Mouse (Mus musculus) stomach, embryonic 16.5 days (tissue): Measurements from ENCODE around the gene Hmgb2. TPM values are rescaled to one million over a fixed set of nuclear protein-coding genes. Genes with fewer than 3 reads are reported as not detected.
A peak's percentile ranks its signal among the peaks of the same experiment; 100 is the strongest.

ENCODE experiments used
- ATAC-seq: fragments of 200-750 bp; cut with Nextera tagmentation; 2 replicates; pipeline ENCODE4 v1.8.0; 2017; ENCODE audit warnings: moderate number of reproducible peaks, moderate TSS enrichment; ENCODE audit not compliant: insufficient read depth, low FRiP score
- H3K27ac ChIP-seq: fragments of 300-500 bp; sonication (generic); 2 replicates; pipeline ENCODE4 v1.5.1; 2014; ENCODE audit warnings: low read length
- H3K27me3 ChIP-seq: fragments of 300-500 bp; sonication (generic); 2 replicates; pipeline ENCODE4 v1.6.1; 2014; ENCODE audit warnings: low read length, control low read depth, mixed read lengths; ENCODE audit not compliant: control insufficient read depth, insufficient read depth
- H3K36me3 ChIP-seq: fragments of 300-500 bp; sonication (generic); 2 replicates; pipeline ENCODE4 v1.6.1; 2014; ENCODE audit warnings: low read length; ENCODE audit not compliant: control insufficient read depth, insufficient read depth
- H3K4me1 ChIP-seq: fragments of 300-500 bp; sonication (generic); 2 replicates; pipeline ENCODE4 v1.6.1; 2014; ENCODE audit warnings: low read length, control low read depth, mixed read lengths; ENCODE audit not compliant: control insufficient read depth, insufficient read depth
- H3K4me2 ChIP-seq: fragments of 300-500 bp; sonication (generic); 2 replicates; pipeline ENCODE4 v1.6.1; 2014; ENCODE audit warnings: low read depth, low read length, mixed read lengths
- H3K4me3 ChIP-seq: fragments of 300-500 bp; sonication (generic); replicated peaks from 2 replicates; pipeline ENCODE4 v1.5.1; 2014; ENCODE audit warnings: mild to moderate bottlenecking, low read length
- H3K9ac ChIP-seq: fragments of 300-500 bp; sonication (generic); 2 replicates; pipeline ENCODE4 v1.6.1; 2014; ENCODE audit warnings: low read length
- H3K9me3 ChIP-seq: fragments of 300-500 bp; sonication (generic); replicated peaks from 2 replicates; pipeline ENCODE4 v1.6.1; 2016; ENCODE audit warnings: low read length, control low read depth; ENCODE audit not compliant: control insufficient read depth
- WGBS: fragments of 180-500 bp; shearing (Covaris S2); extraction: QIAGEN DNeasy Blood & Tissue Kit; methylation state at CpG from one replicate; pipeline ENCODE4 v1.1.7; 2014; 5-methylcytosine and 5-hydroxymethylcytosine counted together
- polyA plus RNA-seq: library from polyadenylated mRNA; unstranded; fragments of >200 nt; fragmentation: Nextera tagmentation; extraction: Ambion mirVana; gene quantifications from 2 replicates; pipeline ENCODE4 v1.2.1, GENCODE M21; 2015

Gene Hmgb2
- polyA plus RNA-seq, 1 experiment from 2014 or later, result 345 TPM

GRCm38 (mm10) chr8:57540110-57540838 is 28.6 kb downstream of the Hmgb2 start:
- no peaks in the 10 kb centered on the region for H3K27me3 ChIP-seq
- H3K9me3 ChIP-seq, result no peaks in the 10 kb centered on the region; the same call in 1 of the 2 replicates
- 40% methylated on average over 12 of the region's 12 CpGs for WGBS
- no peak overlapping the region for H3K9ac ChIP-seq
- 0 out of 2 replicates have a peak overlapping the region, but pooled peaks have one; percentile 6 for H3K27ac ChIP-seq
- H3K4me3 ChIP-seq, result no peak overlapping the region
- H3K4me2 ChIP-seq, result no peak overlapping the region
- peak; percentile 14; the same call in 1 of the 2 replicates for ATAC-seq
- H3K4me1 ChIP-seq, result no peaks in the 10 kb centered on the region
- H3K36me3 ChIP-seq, result peaks cover 9% of the 10 kb centered on the region

DNA sequence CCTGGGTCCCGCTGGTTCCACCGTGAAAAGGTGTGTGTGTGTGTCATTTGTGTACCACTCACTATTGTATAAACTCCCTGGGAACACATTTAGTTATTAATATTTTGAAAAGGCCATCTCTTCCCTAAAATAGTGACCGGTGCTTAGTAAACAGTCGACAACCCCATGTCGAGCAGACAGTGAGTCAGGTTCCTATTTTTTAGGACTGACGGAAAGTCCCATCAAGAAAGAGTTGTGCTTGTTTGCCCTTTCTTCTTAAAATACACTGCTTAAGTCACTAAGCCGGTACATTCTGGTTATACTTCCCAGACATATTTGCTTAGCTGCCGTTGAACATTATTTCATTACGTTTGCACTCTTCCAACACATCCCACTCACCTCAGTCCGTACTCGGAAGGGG is 29.2 kb downstream of the Hmgb2 start:
- H3K9me3 ChIP-seq, result no peaks in the 10 kb centered on the region
- no peaks in the 10 kb centered on the region for H3K4me1 ChIP-seq
- 70% methylated on average over 11 of the region's 11 CpGs for WGBS
- H3K27me3 ChIP-seq, result no peaks in the 10 kb centered on the region
- H3K4me3 ChIP-seq, result no peak overlapping the region
- peaks cover 4% of the 10 kb centered on the region for H3K36me3 ChIP-seq
- no peak overlapping the region for H3K9ac ChIP-seq
- no peak overlapping the region for H3K27ac ChIP-seq
- H3K4me2 ChIP-seq, result no peak overlapping the region
- no peak for ATAC-seq

DNA sequence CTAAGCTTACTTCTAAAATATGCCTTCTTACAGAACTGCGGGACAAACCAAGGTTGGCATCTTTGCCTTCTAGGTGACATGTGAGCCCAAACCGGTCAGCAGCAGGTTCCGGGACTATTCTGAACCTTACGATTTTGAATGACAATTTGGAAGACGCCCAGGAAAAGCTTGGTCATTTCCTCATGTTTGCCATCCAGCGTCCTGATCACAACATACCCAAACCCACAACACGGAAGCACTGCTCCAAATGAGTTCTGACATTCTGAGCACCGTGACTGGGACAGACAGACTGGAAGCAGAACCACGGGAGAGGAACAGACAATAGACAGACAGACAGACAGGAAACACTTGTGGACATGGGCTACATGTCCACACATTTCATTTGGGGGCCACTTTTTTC is 29.7 kb downstream of the Hmgb2 start:
- H3K9ac ChIP-seq, result no peak overlapping the region
- no peak for ATAC-seq
- H3K4me3 ChIP-seq, result no peak overlapping the region
- no peaks in the 10 kb centered on the region for H3K27me3 ChIP-seq
- no peak overlapping the region for H3K4me2 ChIP-seq
- H3K36me3 ChIP-seq, result no peaks in the 10 kb centered on the region
- 78% methylated on average over 9 of the region's 9 CpGs for WGBS
- H3K27ac ChIP-seq, result no peak overlapping the region
- H3K9me3 ChIP-seq, result no peaks in the 10 kb centered on the region
- H3K4me1 ChIP-seq, result no peaks in the 10 kb centered on the region

DNA sequence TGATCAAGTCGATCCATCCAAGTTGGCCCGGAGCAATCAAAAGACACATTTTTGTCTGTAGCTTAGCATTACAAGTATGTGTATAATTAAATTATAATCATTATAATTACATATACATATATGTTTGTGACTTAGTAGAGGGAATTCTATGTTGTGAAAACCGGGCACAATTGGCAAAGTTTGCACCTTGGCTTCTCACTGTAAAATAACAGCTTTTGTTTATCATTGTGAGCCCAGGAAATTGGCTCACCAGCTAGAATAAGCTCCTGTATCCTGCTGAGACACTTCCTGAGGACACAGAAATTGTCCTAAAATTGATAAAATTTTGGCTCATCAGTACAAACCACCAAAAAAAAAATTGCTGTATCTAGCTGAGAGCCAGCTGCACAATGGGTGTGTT is 34.7 kb downstream of the Hmgb2 start:
- no peaks in the 10 kb centered on the region for H3K4me1 ChIP-seq
- no peak overlapping the region for H3K9ac ChIP-seq
- no peaks in the 10 kb centered on the region for H3K9me3 ChIP-seq
- H3K27me3 ChIP-seq, result no peaks in the 10 kb centered on the region
- WGBS, result 90% methylated on average over 3 of the region's 3 CpGs
- ATAC-seq, result no peak
- H3K36me3 ChIP-seq, result no peaks in the 10 kb centered on the region
- no peak overlapping the region for H3K4me2 ChIP-seq
- no peak overlapping the region for H3K27ac ChIP-seq
- H3K4me3 ChIP-seq, result no peak overlapping the region

GRCm38 (mm10) chr8:57546834-57547233 is 35.1 kb downstream of the Hmgb2 start:
- no peak overlapping the region for H3K4me2 ChIP-seq
- ATAC-seq, result no peak
- WGBS, result 75% methylated on average over 3 of the region's 3 CpGs
- no peaks in the 10 kb centered on the region for H3K9me3 ChIP-seq
- no peaks in the 10 kb centered on the region for H3K4me1 ChIP-seq
- no peak overlapping the region for H3K27ac ChIP-seq
- H3K4me3 ChIP-seq, result no peak overlapping the region
- no peaks in the 10 kb centered on the region for H3K27me3 ChIP-seq
- H3K9ac ChIP-seq, result no peak overlapping the region
- no peaks in the 10 kb centered on the region; the same call in 1 of the 2 replicates for H3K36me3 ChIP-seq

DNA sequence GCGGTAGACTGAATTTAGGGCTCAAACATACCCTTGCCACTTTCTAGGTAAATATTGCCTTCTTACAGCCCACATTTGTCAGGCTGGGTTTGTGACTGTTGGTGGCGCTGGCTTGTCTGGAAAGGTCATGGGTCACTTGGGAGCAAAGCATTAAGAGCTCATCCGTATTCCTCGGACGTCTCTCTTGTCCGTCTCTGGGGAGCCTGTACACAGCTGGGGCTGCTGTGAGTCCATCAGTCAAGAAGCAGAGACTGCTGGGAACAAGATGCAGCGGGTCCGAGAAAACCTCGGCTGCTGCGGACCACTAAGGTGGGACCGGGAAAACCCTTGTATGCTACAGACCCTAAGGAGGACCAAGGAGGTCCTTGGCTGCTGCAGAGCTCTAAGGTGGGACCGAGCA is 35.9 kb downstream of the Hmgb2 start:
- H3K27me3 ChIP-seq, result no peaks in the 10 kb centered on the region
- no peaks in the 10 kb centered on the region for H3K4me1 ChIP-seq
- no peaks in the 10 kb centered on the region; the same call in 1 of the 2 replicates for H3K36me3 ChIP-seq
- H3K9ac ChIP-seq, result no peak overlapping the region
- H3K4me2 ChIP-seq, result no peak overlapping the region
- 43% methylated on average over 12 of the region's 12 CpGs for WGBS
- H3K9me3 ChIP-seq, result no peaks in the 10 kb centered on the region
- no peak for ATAC-seq
- no peak overlapping the region for H3K4me3 ChIP-seq
- no peak overlapping the region for H3K27ac ChIP-seq

DNA sequence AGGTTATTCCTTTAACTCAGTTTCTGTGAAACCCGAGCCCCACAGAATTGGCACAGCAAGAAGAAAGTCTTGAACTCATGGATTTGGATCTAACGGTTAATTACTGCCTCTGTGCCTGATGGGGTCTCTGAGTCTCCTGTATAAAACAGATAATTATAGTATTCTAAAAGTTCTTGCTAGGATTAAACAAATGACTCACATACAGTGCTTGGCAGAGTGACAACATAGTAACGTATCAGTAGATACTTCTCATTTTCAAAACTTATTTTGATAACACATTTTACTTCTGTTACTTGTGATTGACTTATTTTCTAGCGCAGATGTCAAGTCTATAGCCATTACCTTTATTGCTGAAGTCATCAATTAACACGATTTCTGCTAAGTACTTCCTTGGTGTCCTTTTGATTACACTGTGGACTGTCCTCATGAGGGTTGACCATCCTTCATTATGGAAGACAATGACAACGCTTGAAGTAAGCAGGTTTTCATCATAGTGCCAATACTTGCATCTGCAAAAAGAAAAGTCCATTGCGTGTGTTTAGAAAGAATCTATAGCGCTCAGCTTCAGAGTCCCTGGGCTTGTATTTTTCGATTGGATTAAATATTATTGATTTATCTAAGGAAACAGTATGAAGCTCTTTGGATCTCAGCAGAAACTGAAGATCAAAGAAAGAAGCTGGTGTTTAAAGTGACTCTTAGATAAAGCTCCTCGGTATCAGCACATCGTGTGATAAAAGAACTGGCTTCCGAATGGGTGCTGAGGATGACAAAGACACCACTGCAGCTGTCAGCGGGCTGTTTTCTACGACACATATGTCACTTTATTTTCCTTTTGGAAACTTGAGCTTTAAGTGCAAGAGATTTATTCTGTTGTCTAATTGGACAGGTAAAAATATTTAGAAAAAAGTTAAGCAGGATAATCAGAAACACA is 40.7 kb downstream of the Hmgb2 start:
- Histone ChIP-seq H3K27me3 (no peaks in the 10 kb centered on the region), H3K4me2 (no peak overlapping the region), H3K36me3 (no peaks in the 10 kb centered on the region; the same call in 1 of the 2 replicates), H3K9ac (no peak overlapping the region), H3K27ac (no peak overlapping the region), H3K9me3 (no peaks in the 10 kb centered on the region), H3K4me3 (no peak overlapping the region), H3K4me1 (no peaks in the 10 kb centered on the region)
- WGBS, result 80% methylated on average over 14 of the region's 14 CpGs
- no peak for ATAC-seq

- no peak for ATAC-seq
- Histone ChIP-seq H3K36me3 (no peaks in the 10 kb centered on the region), H3K9me3 (no peaks in the 10 kb centered on the region), H3K27me3 (no peaks in the 10 kb centered on the region), H3K4me2 (no peak overlapping the region), H3K4me1 (no peaks in the 10 kb centered on the region), H3K27ac (no peak overlapping the region), H3K4me3 (no peak overlapping the region), H3K9ac (no peak overlapping the region)
- 85% methylated on average over 9 of the region's 9 CpGs for WGBS
These were observed 49.2 kb downstream of the Hmgb2 start for GRCm38 (mm10) chr8:57560926-57561325.

DNA sequence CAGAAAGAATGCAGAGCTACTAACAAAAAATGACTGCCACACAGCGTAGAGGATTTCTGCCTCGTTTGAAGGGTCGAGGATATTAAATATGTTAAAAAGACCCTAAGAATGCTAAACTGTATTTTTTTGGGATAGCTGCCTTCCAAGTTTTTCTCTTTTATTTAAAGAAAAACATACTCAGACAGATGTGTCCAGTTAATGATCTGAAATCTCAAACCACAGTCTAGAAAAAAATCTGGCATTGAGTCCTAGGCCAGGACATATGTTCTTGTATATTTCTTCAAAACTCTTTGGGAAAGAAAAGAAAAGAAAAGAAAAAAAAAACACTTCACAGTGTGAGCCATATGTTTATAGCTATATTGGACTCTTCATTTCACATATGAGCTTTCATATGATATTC is 51.0 kb downstream of the Hmgb2 start:
- no peaks in the 10 kb centered on the region for H3K4me1 ChIP-seq
- no peak overlapping the region for H3K9ac ChIP-seq
- no peak overlapping the region for H3K4me2 ChIP-seq
- H3K4me3 ChIP-seq, result no peak overlapping the region
- no peak for ATAC-seq
- no peaks in the 10 kb centered on the region for H3K27me3 ChIP-seq
- 60% methylated on average over 3 of the region's 3 CpGs for WGBS
- no peaks in the 10 kb centered on the region for H3K36me3 ChIP-seq
- H3K27ac ChIP-seq, result no peak overlapping the region
- no peaks in the 10 kb centered on the region for H3K9me3 ChIP-seq
